Mouse (Mus musculus) hindbrain, postnatal 0 days (tissue): Measurements from ENCODE around the gene Ascc2. TPM values are rescaled to one million over a fixed set of nuclear protein-coding genes. Genes with fewer than 3 reads are reported as not detected.

Experiments used
- ATAC-seq: fragments of 200-750 bp; cut with Nextera tagmentation; 2 replicates; pipeline ENCODE4 v1.8.0; 2017; ENCODE audit warnings: mild to moderate bottlenecking, moderate TSS enrichment, moderate library complexity
- DNase-seq: peaks from one replicate; pipeline ENCODE4 v3.0.0-alpha.2; 2015; ENCODE audit warnings: low spot score
- H3K27ac ChIP-seq: fragments of 300-500 bp; sonication (generic); 2 replicates; pipeline ENCODE4 v1.5.1; 2014; ENCODE audit warnings: mild to moderate bottlenecking
- H3K27me3 ChIP-seq: fragments of 300-500 bp; sonication (generic); 2 replicates; pipeline ENCODE4 v1.6.1; 2014; ENCODE audit warnings: low read length, mixed read lengths; ENCODE audit not compliant: insufficient read depth
- H3K36me3 ChIP-seq: fragments of 300-500 bp; sonication (generic); 2 replicates; pipeline ENCODE4 v1.6.1; 2014; ENCODE audit warnings: low read length, mixed read lengths; ENCODE audit not compliant: insufficient read depth
- H3K4me1 ChIP-seq: fragments of 300-500 bp; sonication (generic); 2 replicates; pipeline ENCODE4 v1.6.1; 2014; ENCODE audit warnings: antibody characterized with exemption, low read length, mixed read lengths; ENCODE audit not compliant: insufficient read depth
- H3K4me2 ChIP-seq: fragments of 300-500 bp; sonication (generic); 2 replicates; pipeline ENCODE4 v1.6.1; 2014; ENCODE audit warnings: low read depth, mild to moderate bottlenecking, low read length, moderate library complexity, mixed read lengths
- H3K4me3 ChIP-seq: fragments of 300-500 bp; sonication (generic); 2 replicates; pipeline ENCODE4 v1.5.1; 2014; ENCODE audit warnings: low read length
- H3K9ac ChIP-seq: fragments of 300-500 bp; sonication (generic); replicated peaks from 2 replicates; pipeline ENCODE4 v1.6.1; 2014; ENCODE audit warnings: mild to moderate bottlenecking, low read length, moderate library complexity, mixed read lengths
- H3K9me3 ChIP-seq: fragments of 300-500 bp; sonication (generic); 2 replicates; pipeline ENCODE4 v1.6.1; 2016; ENCODE audit warnings: low read length, mixed read lengths
- CTCF ChIP-seq: IDR thresholded peaks from 2 replicates; pipeline ENCODE4 v1.5.1; 2016; ENCODE audit warnings: antibody characterized with exemption, control low read depth, low read depth
- WGBS: fragments of 180-500 bp; shearing (Covaris S2); extraction: QIAGEN DNeasy Blood & Tissue Kit; methylation state at CpG from one replicate; pipeline ENCODE4 v1.1.7; 2014; 5-methylcytosine and 5-hydroxymethylcytosine counted together
- polyA plus RNA-seq: library from polyadenylated mRNA; unstranded; fragments of >200 nt; fragmentation: Nextera tagmentation; extraction: Ambion mirVana; gene quantifications from 2 replicates; pipeline ENCODE4 v1.2.1, GENCODE M21; 2015
- total RNA-seq: library from RNA; depleted of rRNA; stranded (reverse); fragments of >200 nt; gene quantifications from 2 replicates; pipeline ENCODE4 v1.2.3, GENCODE M21; 2014

The Ascc2 gene
- total and polyA plus RNA-seq, 2 experiments from 2014 or later, result 13.8 to 15.5 TPM

DNA sequence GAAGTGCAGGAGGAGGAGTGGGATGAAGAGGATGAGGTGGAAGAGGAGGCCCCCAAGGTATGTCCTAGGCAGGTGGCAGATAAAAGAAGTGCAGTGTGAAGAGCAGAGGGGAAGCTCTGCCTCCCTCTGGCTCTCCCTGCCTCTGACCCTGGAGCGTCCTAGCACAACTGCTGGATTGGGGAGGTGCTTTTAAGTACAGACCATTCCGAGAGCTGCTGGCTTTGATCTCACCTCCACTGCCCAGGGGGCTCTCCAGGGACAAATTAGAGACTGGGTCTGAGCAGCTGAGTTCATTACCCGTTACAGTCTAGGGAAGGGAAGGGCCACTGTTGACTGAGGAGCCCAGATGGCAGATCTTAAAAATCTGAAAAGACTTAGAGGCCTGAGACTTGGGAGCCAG is 42.6 kb downstream of the Ascc2 start:
- DNase-seq (no peak), ATAC-seq (no peak)
- Histone ChIP-seq H3K9me3 (no peaks in the 10 kb centered on the region), H3K4me1 (no peaks in the 10 kb centered on the region; the same call in 1 of the 2 replicates), H3K27me3 (no peaks in the 10 kb centered on the region), H3K4me3 (no peak overlapping the region), H3K9ac (no peak overlapping the region), H3K36me3 (peaks cover 18% of the 10 kb centered on the region), H3K27ac (no peak overlapping the region), H3K4me2 (no peak overlapping the region)
- no peak for TF ChIP-seq CTCF
- WGBS, result 64% methylated on average over 3 of the region's 3 CpGs

DNA sequence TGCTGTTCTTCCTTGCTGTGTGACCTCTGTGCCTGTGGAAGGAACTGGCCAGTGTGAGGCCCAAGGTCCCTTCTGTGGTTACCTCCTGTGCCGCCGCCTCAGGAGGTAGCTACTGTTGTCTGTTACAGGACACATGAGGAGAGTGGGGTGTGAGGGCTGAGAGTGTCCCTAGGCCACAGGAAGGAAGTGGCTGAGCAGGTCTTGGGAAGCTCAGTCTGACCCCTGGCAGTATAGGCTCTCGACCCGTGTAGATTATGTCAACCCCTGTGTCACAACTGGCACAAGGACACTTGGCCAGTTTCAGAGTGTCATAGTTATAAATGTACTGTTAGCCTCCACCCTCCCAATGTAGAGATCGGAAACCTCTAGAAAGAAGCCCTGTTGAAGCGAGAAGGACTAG is 46.0 kb downstream of the Ascc2 start:
- DNase-seq (no peak), ATAC-seq (no peak)
- Histone ChIP-seq H3K4me3 (no peak overlapping the region), H3K9me3 (no peaks in the 10 kb centered on the region), H3K27me3 (no peaks in the 10 kb centered on the region), H3K4me2 (no peak overlapping the region), H3K36me3 (peaks cover 13% of the 10 kb centered on the region), H3K9ac (no peak overlapping the region), H3K27ac (no peak overlapping the region), H3K4me1 (no peaks in the 10 kb centered on the region; the same call in 1 of the 2 replicates)
- 92% methylated on average over 6 of the region's 6 CpGs for WGBS
- no peak for TF ChIP-seq CTCF

DNA sequence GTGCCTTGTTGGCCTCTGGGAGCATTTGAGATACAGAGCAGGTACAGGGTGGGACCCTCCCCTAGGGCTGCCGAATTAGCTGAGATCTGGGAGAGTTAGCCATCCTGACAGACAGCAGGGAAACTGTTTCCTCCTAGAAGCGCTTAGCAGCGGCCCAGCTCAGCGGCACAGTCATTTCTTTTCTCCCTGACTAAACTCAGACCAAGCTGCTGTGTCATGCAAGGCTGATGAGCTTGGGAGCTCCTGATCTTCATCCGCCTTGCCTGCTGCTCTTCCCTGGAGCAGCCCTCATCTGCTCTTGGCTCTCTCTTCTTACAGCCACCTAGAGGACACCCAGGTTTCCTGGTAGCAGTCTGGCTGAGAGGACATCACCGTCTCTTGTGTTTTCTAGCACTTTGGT is 46.6 kb downstream of the Ascc2 start:
- Histone ChIP-seq H3K9me3 (no peaks in the 10 kb centered on the region), H3K4me3 (no peak overlapping the region), H3K9ac (no peak overlapping the region), H3K36me3 (peaks cover 13% of the 10 kb centered on the region), H3K27me3 (no peaks in the 10 kb centered on the region), H3K27ac (no peak overlapping the region), H3K4me2 (no peak overlapping the region), H3K4me1 (no peaks in the 10 kb centered on the region)
- ATAC-seq, result peak; percentile 34; the same call in 1 of the 2 replicates
- no peak for TF ChIP-seq CTCF
- DNase-seq, result no peak
- WGBS, result 65% methylated on average over 6 of the region's 6 CpGs

DNA sequence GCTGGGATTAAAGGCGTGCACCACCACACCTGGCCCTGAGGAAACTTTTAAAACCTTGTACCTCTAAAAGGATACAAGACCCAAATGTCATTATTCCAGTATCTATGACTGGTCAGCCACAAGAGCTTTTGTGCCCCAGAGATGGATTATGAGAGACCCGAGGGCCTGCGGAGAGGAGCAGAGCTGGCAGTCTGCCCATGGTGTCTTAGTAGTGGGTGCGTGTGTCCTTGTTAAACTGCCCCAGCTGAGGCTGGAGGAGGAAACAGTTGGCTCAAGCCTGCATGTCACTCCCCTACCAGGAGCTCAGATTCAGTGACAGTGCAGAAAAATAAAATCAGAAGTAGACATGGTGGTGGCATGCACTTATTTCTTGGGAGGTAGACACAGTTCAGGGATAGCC is 47.5 kb downstream of the Ascc2 start:
- DNase-seq (no peak), ATAC-seq (no peak)
- Histone ChIP-seq H3K27ac (no peak overlapping the region), H3K4me3 (no peak overlapping the region), H3K4me1 (no peaks in the 10 kb centered on the region), H3K36me3 (peaks cover 13% of the 10 kb centered on the region), H3K4me2 (no peak overlapping the region), H3K9ac (no peak overlapping the region), H3K27me3 (no peaks in the 10 kb centered on the region), H3K9me3 (no peaks in the 10 kb centered on the region)
- no peak for TF ChIP-seq CTCF
- 54% methylated on average over 4 of the region's 4 CpGs for WGBS

DNA sequence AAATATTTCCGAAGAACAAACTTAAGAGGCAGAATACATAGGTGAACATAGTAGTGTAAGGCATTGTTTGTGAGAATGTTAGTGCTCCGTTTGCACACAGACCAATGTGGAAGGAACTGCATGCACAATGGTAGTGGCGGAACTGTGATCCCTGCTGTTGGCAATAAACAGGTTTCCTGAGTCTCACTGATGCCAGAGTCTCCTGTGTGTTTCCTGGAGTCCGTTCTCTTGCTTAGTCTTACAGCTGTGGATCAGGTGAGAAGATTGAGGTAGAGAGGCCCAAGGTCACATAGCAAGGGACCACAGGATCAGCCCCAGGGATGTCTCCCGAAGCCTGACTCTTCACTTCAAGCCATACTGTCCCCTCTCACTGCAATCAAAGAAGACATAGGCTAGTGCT is 48.0 kb downstream of the Ascc2 start:
- Histone ChIP-seq H3K27me3 (no peaks in the 10 kb centered on the region), H3K9ac (no peak overlapping the region), H3K9me3 (no peaks in the 10 kb centered on the region), H3K4me1 (no peaks in the 10 kb centered on the region), H3K4me3 (no peak overlapping the region), H3K36me3 (peaks cover 13% of the 10 kb centered on the region), H3K4me2 (no peak overlapping the region), H3K27ac (no peak overlapping the region)
- ATAC-seq (no peak), DNase-seq (no peak)
- WGBS, result 88% methylated on average over 5 of the region's 5 CpGs
- TF ChIP-seq CTCF, result no peak

DNA sequence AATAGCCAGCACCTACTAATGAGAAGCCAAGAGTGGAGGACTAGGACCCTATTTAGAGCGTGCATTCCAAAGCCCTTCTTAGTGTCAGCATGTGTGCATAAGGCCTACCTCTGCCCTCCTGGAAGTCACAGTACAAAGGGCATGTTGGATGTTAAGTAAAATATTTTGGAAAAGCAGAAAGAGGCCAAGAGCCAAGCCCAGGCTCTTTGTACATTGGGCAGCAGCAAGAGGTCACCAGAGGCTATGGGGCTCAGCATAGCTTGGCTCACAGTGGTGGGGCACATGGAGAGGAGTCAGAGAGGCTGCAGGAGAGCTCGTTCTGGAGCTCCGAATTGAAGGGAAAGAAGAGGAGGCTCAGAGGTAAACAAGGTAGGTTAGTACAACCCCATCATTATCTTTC is 49.5 kb downstream of the Ascc2 start:
- Histone ChIP-seq H3K9me3 (no peaks in the 10 kb centered on the region), H3K36me3 (peaks cover 13% of the 10 kb centered on the region), H3K4me2 (no peak overlapping the region), H3K27ac (no peak overlapping the region), H3K9ac (no peak overlapping the region), H3K4me3 (no peak overlapping the region), H3K27me3 (no peaks in the 10 kb centered on the region), H3K4me1 (no peaks in the 10 kb centered on the region; the same call in 1 of the 2 replicates)
- no peak for DNase-seq
- WGBS, result 84% methylated on average over 3 of the region's 3 CpGs
- TF ChIP-seq CTCF, result no peak
- ATAC-seq, result no peak

DNA sequence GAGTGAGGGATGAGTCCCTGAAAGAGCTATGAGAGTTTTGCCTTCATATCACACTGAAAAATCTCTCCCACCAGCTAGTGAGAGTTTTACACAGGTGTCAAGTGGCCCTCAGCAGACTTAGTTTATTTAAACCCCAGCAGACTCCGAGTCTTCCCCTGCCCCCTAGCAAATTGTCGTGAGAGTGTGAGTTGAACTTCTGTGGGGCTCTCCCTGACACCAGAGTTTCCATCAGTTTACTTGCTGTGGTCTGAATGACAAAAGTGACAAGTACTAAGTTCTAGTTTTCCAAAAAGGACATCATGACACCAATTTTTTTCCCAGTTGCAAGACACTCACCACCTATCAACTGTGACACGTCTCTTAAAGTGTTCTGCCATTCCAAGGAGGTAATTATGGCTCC is 50.3 kb downstream of the Ascc2 start:
- DNase-seq (no peak), ATAC-seq (no peak)
- Histone ChIP-seq H3K4me3 (no peak overlapping the region), H3K9ac (no peak overlapping the region), H3K27ac (no peak overlapping the region), H3K36me3 (peaks cover 6% of the 10 kb centered on the region), H3K4me1 (no peaks in the 10 kb centered on the region; the same call in 1 of the 2 replicates), H3K9me3 (no peaks in the 10 kb centered on the region), H3K27me3 (no peaks in the 10 kb centered on the region), H3K4me2 (no peak overlapping the region)
- TF ChIP-seq CTCF, result no peak
- 86% methylated on average over 3 of the region's 3 CpGs for WGBS
